Mouse (Mus musculus): Measurements from ENCODE around the gene Otulin.

GRCm38 (mm10) chr15:27580771-27581170 lies 49.7 kb downstream of the Otulin start:
- TF ChIP-seq CTCF (IDR thresholded peaks at IDR 0.05; ENCODE audit: low read depth, low read length): no peak
- no peak for TF ChIP-seq POLR2A (IDR thresholded peaks at IDR 0.05; ENCODE audit: borderline replicate concordance, low read depth, low read length)
